In the genomic region with DNA sequence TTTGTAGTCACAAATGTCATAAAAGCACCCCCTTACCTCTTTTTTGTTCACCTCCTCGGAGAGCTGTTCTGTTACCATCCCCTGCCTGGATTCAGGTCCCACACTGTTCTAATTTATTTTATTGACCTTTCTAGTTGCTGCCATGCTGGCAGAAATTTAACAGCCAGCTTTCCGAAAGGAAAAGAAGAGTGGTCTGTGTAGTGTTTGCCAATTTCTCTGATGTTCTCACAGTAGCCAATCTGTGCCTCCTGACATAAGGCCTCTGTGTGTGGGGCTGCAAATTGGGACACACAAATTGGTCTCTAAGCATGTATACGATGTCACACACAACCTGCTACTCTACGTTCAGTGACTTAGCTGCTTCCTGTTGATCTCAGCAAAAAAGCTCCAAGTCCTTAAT, we compare ENCODE assay signal across 24 mouse cellular contexts.
DNase-seq lines count a peak whose midpoint lies in the region; ATAC-seq and TF ChIP-seq lines count a peak whose summit lies in the region.
"Had no signal": no experiment of that assay in that cellular context is flagged by ENCODE, and none has a peak within 500 bp of the region (broad histone marks: within the 10 kb centered on the region; RNA-seq: fewer than 3 reads in every experiment).

No protein-coding gene starts in this region.

- no peaks in the 10 kb centered on the region for H3K36me3 ChIP-seq in forebrain, postnatal 0 days (ENCODE audit: insufficient read depth)
- no peaks in the 10 kb centered on the region for H3K36me3 ChIP-seq in limb, embryonic 11.5 days (ENCODE audit: control insufficient read depth, insufficient read depth, low read length)
- H3K36me3 ChIP-seq in midbrain, embryonic 11.5 days (ENCODE audit: control insufficient read depth, insufficient read depth, low read length), result no peaks in the 10 kb centered on the region
- H3K36me3 ChIP-seq: embryonic facial prominence, embryonic 12.5 days had no signal

- no peaks in the 10 kb centered on the region for H3K9me3 ChIP-seq in forebrain, postnatal 0 days (ENCODE audit: low read length)
- no peaks in the 10 kb centered on the region for H3K9me3 ChIP-seq in limb, embryonic 11.5 days (ENCODE audit: control insufficient read depth, low read length)
- H3K9me3 ChIP-seq in midbrain, embryonic 11.5 days (ENCODE audit: control insufficient read depth, low read length), result no peaks in the 10 kb centered on the region
- H3K9me3 ChIP-seq: embryonic facial prominence, embryonic 12.5 days had no signal

- DNase-seq in frontal cortex, postnatal 10 days (ENCODE audit: low spot score in 2 of 2), result no peak
- DNase-seq in layer of hippocampus, adult 2 months (ENCODE audit: low spot score in 2 of 2), result peak in 1 of 2 experiments; percentile 26
- no peak for DNase-seq in layer of hippocampus, adult 9-10 months (ENCODE audit: low spot score)
- no peak for DNase-seq in forebrain, postnatal 0 days
- no peak for DNase-seq in limb, embryonic 11.5 days (ENCODE audit: low spot score)
- no peak for DNase-seq in midbrain, embryonic 11.5 days (ENCODE audit: low spot score, missing footprints)
- no peak for DNase-seq in urinary bladder, postnatal 25 days (ENCODE audit: low spot score)
- DNase-seq: adrenal gland, postnatal 36 days; cerebellum, adult 11-12 months; gastrocnemius, postnatal 25 days; heart, adult 2 months; kidney, adult 9 months; kidney, postnatal 14 days; thymus, adult 2 months; thymus, postnatal 4 days had no signal

- peaks cover 10% of the 10 kb centered on the region; the same call in 1 of the 2 replicates for H3K4me1 ChIP-seq in forebrain, postnatal 0 days (ENCODE audit: insufficient read depth)
- peaks cover 13% of the 10 kb centered on the region for H3K4me1 ChIP-seq in limb, embryonic 11.5 days (ENCODE audit: control insufficient read depth, insufficient read depth, low read length)
- H3K4me1 ChIP-seq in midbrain, embryonic 11.5 days (ENCODE audit: control insufficient read depth, insufficient read depth, low read length), result peaks cover 13% of the 10 kb centered on the region

- no peak for TF ChIP-seq CTCF in layer of hippocampus, adult 2 months (conservative IDR thresholded peaks at IDR 0.05)
- TF ChIP-seq CTCF in forebrain, postnatal 0 days (IDR thresholded peaks at IDR 0.05; ENCODE audit: low read depth), result no peak

- H3K4me2 ChIP-seq in forebrain, postnatal 0 days (ENCODE audit: low read depth), result no peak overlapping the region
- no peak overlapping the region for H3K4me2 ChIP-seq in limb, embryonic 11.5 days (ENCODE audit: low read depth, severe bottlenecking)
- H3K4me2 ChIP-seq in midbrain, embryonic 11.5 days, result no peak overlapping the region
- H3K4me2 ChIP-seq: embryonic facial prominence, embryonic 12.5 days; hindbrain, embryonic 14.5 days had no signal

- H3K27me3 ChIP-seq in forebrain, postnatal 0 days (ENCODE audit: insufficient read depth, low read length), result no peaks in the 10 kb centered on the region
- no peaks in the 10 kb centered on the region for H3K27me3 ChIP-seq in limb, embryonic 11.5 days (ENCODE audit: control insufficient read depth, insufficient read depth, low read length)
- no peaks in the 10 kb centered on the region; the same call in 1 of the 2 replicates for H3K27me3 ChIP-seq in midbrain, embryonic 11.5 days (ENCODE audit: control insufficient read depth, insufficient read depth, low read length)
- H3K27me3 ChIP-seq: embryonic facial prominence, embryonic 12.5 days had no signal

- ATAC-seq in frontal cortex, adult (ENCODE audit: low TSS enrichment), result 0 out of 2 replicates have a peak, but pooled peaks have one; percentile 10
- ATAC-seq in forebrain, postnatal 0 days, result peak; percentile 44
- 0 out of 2 replicates have a peak, but pooled peaks have one; percentile 45 for ATAC-seq in limb, embryonic 11.5 days (ENCODE audit: insufficient number of reproducible peaks, low FRiP score, low TSS enrichment, low read depth)
- no peak for ATAC-seq in midbrain, embryonic 11.5 days (ENCODE audit: low FRiP score)
- ATAC-seq: intestine, embryonic 16.5 days; lung, postnatal 0 days; midbrain, embryonic 16.5 days had no signal

- peak overlapping the region; percentile 64 for H3K27ac ChIP-seq in layer of hippocampus, adult 2 months
- no peak overlapping the region for H3K27ac ChIP-seq in forebrain, postnatal 0 days (ENCODE audit: low read depth, low read length)
- H3K27ac ChIP-seq in limb, embryonic 11.5 days (replicated peaks; ENCODE audit: low read depth, low read length), result no peak overlapping the region
- no peak overlapping the region for H3K27ac ChIP-seq in midbrain, embryonic 11.5 days (ENCODE audit: low read depth, low read length)
- H3K27ac ChIP-seq: embryonic facial prominence, embryonic 12.5 days; heart, adult 2 months; hindbrain, embryonic 14.5 days; macrophage; stomach, postnatal 0 days had no signal

- H3K9ac ChIP-seq in forebrain, postnatal 0 days, result no peak overlapping the region
- H3K9ac ChIP-seq in limb, embryonic 11.5 days (ENCODE audit: low read length), result no peak overlapping the region
- H3K9ac ChIP-seq in midbrain, embryonic 11.5 days (ENCODE audit: low read length), result no peak overlapping the region
- H3K9ac ChIP-seq: embryonic facial prominence, embryonic 12.5 days; hindbrain, embryonic 14.5 days had no signal

- H3K4me3 ChIP-seq in layer of hippocampus, adult 2 months, result no peak overlapping the region
- no peak overlapping the region for H3K4me3 ChIP-seq in forebrain, postnatal 0 days (ENCODE audit: low read depth, low read length)
- H3K4me3 ChIP-seq in limb, embryonic 11.5 days (ENCODE audit: low read depth, low read length), result no peak overlapping the region
- H3K4me3 ChIP-seq in midbrain, embryonic 11.5 days (ENCODE audit: low read depth, low read length), result no peak overlapping the region
- H3K4me3 ChIP-seq: embryonic facial prominence, embryonic 12.5 days; erythroblast, embryonic 14.5 days; heart, adult 2 months had no signal

- WGBS in forebrain, postnatal 0 days, result 41% methylated on average over 4 of the region's 4 CpGs
- 11% methylated on average over 4 of the region's 4 CpGs for WGBS in limb, embryonic 11.5 days
- WGBS in midbrain, embryonic 11.5 days, result 88% methylated on average over 4 of the region's 4 CpGs
